Mouse (Mus musculus) CH12.LX (cell line): ENCODE measurements around the gene Zfhx3. TPM values are rescaled to one million over a fixed set of nuclear protein-coding genes. Genes with fewer than 3 reads are reported as not detected.

Experiments
- DNase-seq: peaks from one replicate; pipeline ENCODE4 v3.0.0-alpha.2; 2013; ENCODE audit errors: extremely low read depth
- H3K27ac ChIP-seq: 2 replicates; pipeline ENCODE4 v1.5.1; 2012; ENCODE audit warnings: low read depth, mild to moderate bottlenecking, control low read depth, moderate library complexity; ENCODE audit not compliant: insufficient read depth
- H3K27me3 ChIP-seq: replicated peaks from 2 replicates; pipeline ENCODE3; 2012; ENCODE audit warnings: inconsistent platforms
- H3K36me3 ChIP-seq, 2 experiments: replicated peaks in 1 of 2; 2 replicates each; pipeline versions ENCODE3 to v1.6.1; 2012; ENCODE audit warnings: inconsistent platforms in 1 of 2, low read length in 1 of 2, mild to moderate bottlenecking in 1 of 2, mixed read lengths in 1 of 2, moderate library complexity in 1 of 2; ENCODE audit not compliant: control insufficient read depth in 1 of 2, insufficient read depth in 1 of 2
- H3K4me1 ChIP-seq, 2 experiments: 2 replicates each; pipeline ENCODE4 v1.6.1; 2012; ENCODE audit warnings: inconsistent platforms in 1 of 2, moderate library complexity in 1 of 2; ENCODE audit not compliant: insufficient read depth in 2 of 2, control insufficient read depth in 1 of 2
- H3K4me2 ChIP-seq: 2 replicates; pipeline ENCODE4 v1.6.1; 2012; ENCODE audit warnings: low read depth, mild to moderate bottlenecking, control low read depth; ENCODE audit not compliant: poor library complexity, insufficient read depth, severe bottlenecking
- H3K4me3 ChIP-seq, 3 experiments: fragments of 150-350 bp in 1 of 3; sonication (generic) in 1 of 3; replicated peaks in 1 of 3; 2 replicates each; pipeline versions ENCODE3 to v1.5.1; 2011 to 2012; ENCODE audit warnings: low read depth in 2 of 3, low read length in 2 of 3, mild to moderate bottlenecking in 2 of 3, moderate library complexity in 2 of 3, control low read depth in 1 of 3, improper control_type of control experiment in 1 of 3, inconsistent platforms in 1 of 3, mixed read lengths in 1 of 3; ENCODE audit not compliant: poor library complexity in 1 of 3
- H3K79me2 ChIP-seq: replicated peaks from 2 replicates; pipeline ENCODE4 v1.6.1; 2012; ENCODE audit warnings: mild to moderate bottlenecking, moderate library complexity; ENCODE audit not compliant: control insufficient read depth, poor library complexity, insufficient read depth, severe bottlenecking; ENCODE audit errors: extremely low read depth
- H3K9ac ChIP-seq: 2 replicates; pipeline ENCODE4 v1.6.1; 2012; ENCODE audit warnings: low read depth, mild to moderate bottlenecking, control low read depth, moderate library complexity; ENCODE audit not compliant: insufficient read depth
- H3K9me3 ChIP-seq: replicated peaks from 2 replicates; pipeline ENCODE3; 2012; ENCODE audit warnings: low read length, inconsistent platforms, mixed read lengths
- BHLHE40 ChIP-seq: IDR thresholded peaks from 2 replicates; pipeline ENCODE4 v1.6.1; 2011; ENCODE audit warnings: mild to moderate bottlenecking, low read depth, low read length, improper control_type of control experiment
- CHD1 ChIP-seq: IDR thresholded peaks from 2 replicates; pipeline ENCODE4 v1.6.1; 2012; ENCODE audit warnings: low read depth, low read length, improper control_type of control experiment, inconsistent platforms
- CTCF ChIP-seq, 2 experiments: IDR thresholded peaks in 1 of 2; conservative IDR thresholded peaks in 1 of 2; 2 replicates each; pipeline ENCODE4 v1.5.1; 2011 to 2012; ENCODE audit warnings: low read depth in 2 of 2, low read length in 2 of 2, improper control_type of control experiment in 1 of 2, inconsistent platforms in 1 of 2, mild to moderate bottlenecking in 1 of 2, moderate library complexity in 1 of 2
- E2F4 ChIP-seq: IDR thresholded peaks from 2 replicates; pipeline ENCODE4 v1.6.1; 2011; ENCODE audit warnings: low read depth, low read length, improper control_type of control experiment; ENCODE audit not compliant: insufficient replicate concordance
- ETS1 ChIP-seq: conservative IDR thresholded peaks from 2 replicates; pipeline ENCODE4 v1.6.1; 2012; ENCODE audit warnings: low read depth, mild to moderate bottlenecking, inconsistent platforms, low read length, improper control_type of control experiment, moderate library complexity
- GABPA ChIP-seq: IDR thresholded peaks from 2 replicates; pipeline ENCODE4 v1.6.1; 2012; ENCODE audit warnings: low read depth, low read length, improper control_type of control experiment, inconsistent platforms; ENCODE audit not compliant: insufficient replicate concordance
- HCFC1 ChIP-seq: IDR thresholded peaks from 2 replicates; pipeline ENCODE4 v1.6.1; 2012; ENCODE audit warnings: low read depth, mild to moderate bottlenecking, inconsistent platforms, low read length, improper control_type of control experiment
- JUN ChIP-seq: IDR thresholded peaks from 2 replicates; pipeline ENCODE4 v1.6.1; 2011; ENCODE audit warnings: low read depth, mild to moderate bottlenecking, low read length, improper control_type of control experiment, moderate library complexity; ENCODE audit not compliant: insufficient read depth
- JUND ChIP-seq: conservative IDR thresholded peaks from 2 replicates; pipeline ENCODE4 v1.6.1; 2011; ENCODE audit warnings: low read depth, low read length, improper control_type of control experiment
- MXI1 ChIP-seq: IDR thresholded peaks from 2 replicates; pipeline ENCODE4 v1.6.1; 2011; ENCODE audit warnings: mild to moderate bottlenecking, low read depth, low read length, improper control_type of control experiment
- POLR2A ChIP-seq: IDR thresholded peaks from 2 replicates; pipeline ENCODE4 v1.6.1; 2011; ENCODE audit warnings: low read depth, mild to moderate bottlenecking, improper control_type of control experiment, low read length
- POLR2AphosphoS2 ChIP-seq: IDR thresholded peaks from 2 replicates; pipeline ENCODE4 v1.6.1; 2011; ENCODE audit warnings: low read depth, low read length, improper control_type of control experiment
- RAD21 ChIP-seq: IDR thresholded peaks from 2 replicates; pipeline ENCODE4 v1.6.1; 2011; ENCODE audit warnings: low read depth, mild to moderate bottlenecking, low read length, improper control_type of control experiment, moderate library complexity
- RCOR1 ChIP-seq: conservative IDR thresholded peaks from 2 replicates; pipeline ENCODE4 v1.6.1; 2012; ENCODE audit warnings: low read depth, mild to moderate bottlenecking, inconsistent platforms, low read length, improper control_type of control experiment
- SIN3A ChIP-seq: IDR thresholded peaks from 2 replicates; pipeline ENCODE4 v1.6.1; 2012; ENCODE audit warnings: low read length, improper control_type of control experiment, inconsistent platforms
- TBP ChIP-seq: conservative IDR thresholded peaks from 2 replicates; pipeline ENCODE4 v1.6.1; 2011; ENCODE audit warnings: low read depth, low read length, improper control_type of control experiment
- UBTF ChIP-seq: IDR thresholded peaks from 2 replicates; pipeline ENCODE4 v1.6.1; 2012; ENCODE audit warnings: low read depth, mild to moderate bottlenecking, inconsistent platforms, low read length, improper control_type of control experiment, moderate library complexity
- USF1 ChIP-seq: IDR thresholded peaks from 2 replicates; pipeline ENCODE4 v1.6.1; 2014; ENCODE audit warnings: low read depth, mild to moderate bottlenecking, inconsistent platforms, low read length, improper control_type of control experiment
- USF2 ChIP-seq: conservative IDR thresholded peaks from 2 replicates; pipeline ENCODE4 v1.6.1; 2011; ENCODE audit warnings: low read depth, low read length, improper control_type of control experiment
- ZKSCAN1 ChIP-seq: IDR thresholded peaks from 2 replicates; pipeline ENCODE4 v1.6.1; 2012; ENCODE audit warnings: low read depth, inconsistent platforms, low read length, improper control_type of control experiment, borderline replicate concordance
- ZMIZ1 ChIP-seq: IDR thresholded peaks from 2 replicates; pipeline ENCODE4 v1.6.1; 2012; ENCODE audit warnings: low read depth, mild to moderate bottlenecking, inconsistent platforms, low read length, improper control_type of control experiment
- dilution Hi-C: fragments of 300-500 bp; cut with MboI; formaldehyde crosslinking; loops from 2 replicates; pipeline ENCODE4 v1.14.3; 2020; ENCODE audit warnings: low sequenced_read_pairs; ENCODE audit not compliant: extremely low pct_unique_long_range_greater_than_20kb, extremely low pct_ligation_motif_present
- in situ Hi-C: fragments of 300-500 bp; cut with MboI; formaldehyde crosslinking; loops from 3 replicates; pipeline ENCODE4 v1.14.3; 2019; ENCODE audit warnings: low sequenced_read_pairs, low pct_ligation_motif_present, low pct_unique_long_range_greater_than_20kb, mixed read lengths
- polyA plus RNA-seq: library from polyadenylated mRNA; unstranded; fragments of >175 nt; gene quantifications from 2 replicates; pipeline ENCODE4 v1.2.1, GENCODE M21; 2012; ENCODE audit warnings: low read depth; ENCODE audit not compliant: insufficient read length
- total RNA-seq, 2 experiments: library from RNA; depleted of rRNA; stranded (reverse); fragments of 300-350 nt in 1 of 2; fragments of >200 nt in 1 of 2; gene quantifications; 2 replicates each; pipeline ENCODE4 v1.2.3; 2012 to 2014

The Zfhx3 gene
- total and polyA plus RNA-seq, 3 experiments, result 0.05 to 0.76 (median 0.68) TPM

GRCm38 (mm10) chr8:108536186-108536585 is 593.7 kb downstream of the Zfhx3 start:
- no peak for DNase-seq
- no peaks in the 10 kb centered on the region for H3K79me2 ChIP-seq
- H3K4me3 ChIP-seq, result no peak overlapping the region
- no peaks in the 10 kb centered on the region for H3K36me3 ChIP-seq
- no peak overlapping the region for H3K4me2 ChIP-seq
- H3K27me3 ChIP-seq, result no peaks in the 10 kb centered on the region
- dilution Hi-C loops (no loop called here), in situ Hi-C loops (no loop called here)
- H3K4me1 ChIP-seq, result no peaks in the 10 kb centered on the region
- no peaks in the 10 kb centered on the region for H3K9me3 ChIP-seq
- TF ChIP-seq ZKSCAN1, result no peak
- TF ChIP-seq POLR2A, result no peak
- no peak for TF ChIP-seq USF2
- TF ChIP-seq JUND, result no peak
- no peak for TF ChIP-seq JUN
- no peak for TF ChIP-seq MXI1
- no peak for TF ChIP-seq BHLHE40
- TF ChIP-seq ZMIZ1, result no peak
- TF ChIP-seq CHD1, result no peak
- no peak for TF ChIP-seq HCFC1
- TF ChIP-seq RCOR1, result no peak
- TF ChIP-seq E2F4, result no peak
- TF ChIP-seq, all 38 proteins: peak for 0
- H3K27ac ChIP-seq, result no peak overlapping the region
- H3K9ac ChIP-seq, result no peak overlapping the region

- Histone ChIP-seq H3K36me3 (no peaks in the 10 kb centered on the region), H3K4me1 (no peaks in the 10 kb centered on the region), H3K27me3 (no peaks in the 10 kb centered on the region), H3K27ac (no peak overlapping the region), H3K9ac (no peak overlapping the region), H3K9me3 (no peaks in the 10 kb centered on the region), H3K4me3 (no peak overlapping the region), H3K79me2 (no peaks in the 10 kb centered on the region), H3K4me2 (no peak overlapping the region)
- TF ChIP-seq UBTF (no peak), TBP (no peak), CHD1 (no peak), CTCF (conservative IDR thresholded peaks at IDR 0.05 in 1 of 2, IDR thresholded peaks at IDR 0.05 in 1 of 2; ENCODE audit: low read depth in 2 of 2, low read length in 2 of 2) (no peak), GABPA (no peak), ZKSCAN1 (no peak), POLR2AphosphoS2 (no peak), USF1 (no peak), RAD21 (no peak), ETS1 (no peak), SIN3A (no peak)
- in situ Hi-C loops, result no loop called here
- no peak for DNase-seq
- dilution Hi-C loops, result no loop called here
Measured at GRCm38 (mm10) chr8:108536911-108537351, 594.5 kb downstream of the Zfhx3 start.
